Mouse (Mus musculus): ENCODE data around the gene Il16.
"Not testable (repeated sequence)": the region's sequence is repeated elsewhere in the genome, so short reads cannot be mapped to it uniquely, and the experiment has no call there.

Il16 gene

GRCm38 (mm10) chr7:83735108-83735781 is 10.3 kb downstream of the Il16 start:
- no peak for DNase-seq (ENCODE audit: low spot score in 2 of 2)

- DNase-seq (ENCODE audit: low spot score in 2 of 2), result no peak
Observed at GRCm38 (mm10) chr7:83734671-83735082, 10.8 kb downstream of the Il16 start.

GRCm38 (mm10) chr7:83734246-83734645 is 11.3 kb downstream of the Il16 start:
- no peak for DNase-seq (ENCODE audit: low spot score in 2 of 2)

- no peak for DNase-seq (ENCODE audit: low spot score in 2 of 2)
Observed at GRCm38 (mm10) chr7:83732781-83733180, 12.7 kb downstream of the Il16 start.

GRCm38 (mm10) chr7:83731961-83732666 is 13.4 kb downstream of the Il16 start:
- DNase-seq (ENCODE audit: low spot score in 2 of 2), result no peak

- DNase-seq (ENCODE audit: low spot score in 2 of 2), result no peak
Observed at GRCm38 (mm10) chr7:83731297-83731696, 14.2 kb downstream of the Il16 start.

- DNase-seq (ENCODE audit: low spot score in 2 of 2), result no peak
Observed at GRCm38 (mm10) chr7:83726936-83727632, 18.4 kb downstream of the Il16 start.

GRCm38 (mm10) chr7:83725801-83726200 is 19.7 kb downstream of the Il16 start:
- no peak for DNase-seq (ENCODE audit: low spot score in 2 of 2)

- no peak for DNase-seq (ENCODE audit: low spot score in 2 of 2)
Observed at GRCm38 (mm10) chr7:83724541-83724940, 21.0 kb downstream of the Il16 start.

- no peak for DNase-seq (ENCODE audit: low spot score in 2 of 2)
Observed at GRCm38 (mm10) chr7:83723954-83724353, 21.6 kb downstream of the Il16 start.

- DNase-seq (ENCODE audit: low spot score in 2 of 2), result no peak
Observed at GRCm38 (mm10) chr7:83723221-83723620, 22.3 kb downstream of the Il16 start.

- no peak for DNase-seq (ENCODE audit: low spot score in 2 of 2)
Observed at GRCm38 (mm10) chr7:83722485-83722884, 23.0 kb downstream of the Il16 start.

GRCm38 (mm10) chr7:83720231-83720630 is 25.3 kb downstream of the Il16 start:
- no peak for DNase-seq (ENCODE audit: low spot score in 2 of 2)

GRCm38 (mm10) chr7:83717021-83717725 is 28.4 kb downstream of the Il16 start:
- DNase-seq (ENCODE audit: low spot score in 2 of 2), result no peak

GRCm38 (mm10) chr7:83713639-83714038 is 31.9 kb downstream of the Il16 start:
- no peak for DNase-seq (ENCODE audit: low spot score in 2 of 2)

- DNase-seq (ENCODE audit: low spot score in 2 of 2), result not testable (repeated sequence)
Observed at GRCm38 (mm10) chr7:83711676-83712259, 33.8 kb downstream of the Il16 start.

- no peak for DNase-seq (ENCODE audit: low spot score in 2 of 2)
Observed at GRCm38 (mm10) chr7:83703046-83703775, 42.3 kb downstream of the Il16 start.

- no peak for DNase-seq (ENCODE audit: low spot score in 2 of 2)
Observed at GRCm38 (mm10) chr7:83699066-83699745, 46.3 kb downstream of the Il16 start.

- DNase-seq (ENCODE audit: low spot score in 2 of 2), result no peak
Observed at GRCm38 (mm10) chr7:83695449-83696212, 49.9 kb downstream of the Il16 start.

All from urinary bladder, postnatal 36 days (tissue).